Mouse (Mus musculus): ENCODE results near the gene Midn. TPM values are rescaled to one million over a fixed set of nuclear protein-coding genes. Genes with fewer than 3 reads are reported as not detected.

Gene Midn
- total RNA-seq, 4 experiments from 2014 or later = 20.8 to 36.0 (median 29.5) TPM

GRCm38 (mm10) chr10:80127920-80128319 is 20.2 kb upstream of the Midn start:
- DNase-seq (ENCODE audit: low spot score in 2 of 2) = no peak

- no peak for DNase-seq (ENCODE audit: low spot score in 2 of 2)
Measured at GRCm38 (mm10) chr10:80129846-80130245, 18.2 kb upstream of the Midn start.

GRCm38 (mm10) chr10:80130403-80131031 is 17.6 kb upstream of the Midn start:
- DNase-seq (ENCODE audit: low spot score in 2 of 2) = no peak

GRCm38 (mm10) chr10:80131316-80131951 is 16.6 kb upstream of the Midn start:
- no peak for DNase-seq (ENCODE audit: low spot score in 2 of 2)

GRCm38 (mm10) chr10:80131952-80132350 is 16.1 kb upstream of the Midn start:
- no peak for DNase-seq (ENCODE audit: low spot score in 2 of 2)

- peak in 1 of 2 experiments; percentile 67 for DNase-seq (ENCODE audit: low spot score in 2 of 2)
Measured at GRCm38 (mm10) chr10:80133226-80133849, 14.7 kb upstream of the Midn start.

- DNase-seq (ENCODE audit: low spot score in 2 of 2) = no peak
Measured at GRCm38 (mm10) chr10:80134421-80134820, 13.7 kb upstream of the Midn start.

- no peak for DNase-seq (ENCODE audit: low spot score in 2 of 2)
Measured at GRCm38 (mm10) chr10:80135161-80135560, 12.9 kb upstream of the Midn start.

- DNase-seq (ENCODE audit: low spot score in 2 of 2) = no peak
Measured at GRCm38 (mm10) chr10:80135641-80136040, 12.4 kb upstream of the Midn start.

GRCm38 (mm10) chr10:80136179-80136951 is 11.7 kb upstream of the Midn start:
- no peak for DNase-seq (ENCODE audit: low spot score in 2 of 2)

- DNase-seq (ENCODE audit: low spot score in 2 of 2) = no peak
Measured at GRCm38 (mm10) chr10:80136952-80137625, 11.0 kb upstream of the Midn start.

GRCm38 (mm10) chr10:80137626-80138552 is 10.2 kb upstream of the Midn start:
- DNase-seq (ENCODE audit: low spot score in 2 of 2) = no peak

GRCm38 (mm10) chr10:80138553-80139438 is 9.3 kb upstream of the Midn start, which contains the start of gene Atp5d:
Atp5d (plus strand) TSS chr10:80138632.
- DNase-seq (ENCODE audit: low spot score in 2 of 2) = peak in 1 of 2 experiments; percentile 37

GRCm38 (mm10) chr10:80139439-80139775 is 8.7 kb upstream of the Midn start:
- no peak for DNase-seq (ENCODE audit: low spot score in 2 of 2)

GRCm38 (mm10) chr10:80139975-80140665 is 8.0 kb upstream of the Midn start:
- DNase-seq (ENCODE audit: low spot score in 2 of 2) = no peak

- DNase-seq (ENCODE audit: low spot score in 2 of 2) = no peak
Measured at GRCm38 (mm10) chr10:80140666-80141035, 7.4 kb upstream of the Midn start, which contains the start of gene Cbarp. Cbarp (minus strand) TSS chr10:80140835.

GRCm38 (mm10) chr10:80141243-80141642 is 6.8 kb upstream of the Midn start:
- peak; percentile 93 to 96 for DNase-seq (ENCODE audit: low spot score in 2 of 2)

- DNase-seq (ENCODE audit: low spot score in 2 of 2) = peak; percentile 90 to 91
Measured at GRCm38 (mm10) chr10:80141786-80142529, 6.1 kb upstream of the Midn start.

Measured in gastrocnemius, adult 8-10 months (tissue).